Mouse (Mus musculus) neural tube, embryonic 11.5 days (tissue): ENCODE results near the gene Dus4l. TPM values are rescaled to one million over a fixed set of nuclear protein-coding genes. Genes with fewer than 3 reads are reported as not detected.

ENCODE experiments used
- ATAC-seq: fragments of 200-750 bp; cut with Nextera tagmentation; 2 replicates; pipeline ENCODE4 v1.8.0; 2017; ENCODE audit warnings: moderate number of reproducible peaks, mild to moderate bottlenecking, moderate TSS enrichment, moderate library complexity; ENCODE audit not compliant: insufficient read depth, low FRiP score, low TSS enrichment
- DNase-seq: peaks from one replicate; pipeline ENCODE4 v3.0.0-alpha.2; 2015; ENCODE audit warnings: low spot score
- H3K27ac ChIP-seq: fragments of 300-500 bp; sonication (generic); 2 replicates; pipeline ENCODE4 v1.5.1; 2014; ENCODE audit warnings: low read depth, mild to moderate bottlenecking, low read length
- H3K27me3 ChIP-seq: fragments of 300-500 bp; sonication (generic); 2 replicates; pipeline ENCODE4 v1.6.1; 2014; ENCODE audit warnings: mild to moderate bottlenecking, low read length, mixed read lengths; ENCODE audit not compliant: control insufficient read depth, insufficient read depth
- H3K36me3 ChIP-seq: fragments of 300-500 bp; sonication (generic); 2 replicates; pipeline ENCODE4 v1.6.1; 2014; ENCODE audit warnings: mild to moderate bottlenecking, low read length, moderate library complexity, mixed read lengths; ENCODE audit not compliant: control insufficient read depth, insufficient read depth
- H3K4me1 ChIP-seq: fragments of 300-500 bp; sonication (generic); 2 replicates; pipeline ENCODE4 v1.6.1; 2014; ENCODE audit warnings: low read length, mixed read lengths; ENCODE audit not compliant: control insufficient read depth, insufficient read depth
- H3K4me2 ChIP-seq: fragments of 300-500 bp; sonication (generic); 2 replicates; pipeline ENCODE4 v1.6.1; 2014; ENCODE audit warnings: low read depth, mild to moderate bottlenecking, moderate library complexity
- H3K4me3 ChIP-seq: fragments of 300-500 bp; sonication (generic); 2 replicates; pipeline ENCODE4 v1.5.1; 2014; ENCODE audit warnings: low read depth, low read length
- H3K9ac ChIP-seq: fragments of 300-500 bp; sonication (generic); 2 replicates; pipeline ENCODE4 v1.6.1; 2014; ENCODE audit warnings: mild to moderate bottlenecking, low read length
- H3K9me3 ChIP-seq: fragments of 300-500 bp; sonication (generic); 2 replicates; pipeline ENCODE4 v1.6.1; 2016; ENCODE audit warnings: low read length; ENCODE audit not compliant: control insufficient read depth
- WGBS: fragments of 180-500 bp; shearing (Covaris S2); extraction: QIAGEN DNeasy Blood & Tissue Kit; methylation state at CpG from one replicate; pipeline ENCODE4 v1.1.7; 2014; 5-methylcytosine and 5-hydroxymethylcytosine counted together
- polyA plus RNA-seq: library from polyadenylated mRNA; unstranded; fragments of >200 nt; fragmentation: Nextera tagmentation; extraction: Ambion mirVana; gene quantifications from 2 replicates; pipeline ENCODE4 v1.2.1, GENCODE M21; 2014

Gene Dus4l
- polyA plus RNA-seq, 1 experiment from 2014 or later = 10.4 TPM

GRCm38 (mm10) chr12:31620106-31620505 lies 34.5 kb downstream of the Dus4l start:
- 84% methylated on average over 8 of the region's 8 CpGs for WGBS
- Histone ChIP-seq H3K4me1 (no peaks in the 10 kb centered on the region), H3K9ac (no peak overlapping the region), H3K27ac (no peak overlapping the region), H3K9me3 (no peaks in the 10 kb centered on the region), H3K4me3 (no peak overlapping the region), H3K4me2 (no peak overlapping the region), H3K36me3 (no peaks in the 10 kb centered on the region; the same call in 1 of the 2 replicates), H3K27me3 (no peaks in the 10 kb centered on the region)
- no peak for ATAC-seq
- DNase-seq = no peak

GRCm38 (mm10) chr12:31613353-31613752 lies 41.3 kb downstream of the Dus4l start:
- no peak overlapping the region for H3K4me2 ChIP-seq
- DNase-seq = no peak
- no peak for ATAC-seq
- H3K4me3 ChIP-seq = no peak overlapping the region
- H3K9ac ChIP-seq = no peak overlapping the region
- H3K27ac ChIP-seq = no peak overlapping the region
- 65% methylated on average over 4 of the region's 4 CpGs for WGBS
- no peaks in the 10 kb centered on the region for H3K9me3 ChIP-seq
- no peaks in the 10 kb centered on the region for H3K4me1 ChIP-seq
- no peaks in the 10 kb centered on the region for H3K27me3 ChIP-seq
- no peaks in the 10 kb centered on the region for H3K36me3 ChIP-seq

DNA sequence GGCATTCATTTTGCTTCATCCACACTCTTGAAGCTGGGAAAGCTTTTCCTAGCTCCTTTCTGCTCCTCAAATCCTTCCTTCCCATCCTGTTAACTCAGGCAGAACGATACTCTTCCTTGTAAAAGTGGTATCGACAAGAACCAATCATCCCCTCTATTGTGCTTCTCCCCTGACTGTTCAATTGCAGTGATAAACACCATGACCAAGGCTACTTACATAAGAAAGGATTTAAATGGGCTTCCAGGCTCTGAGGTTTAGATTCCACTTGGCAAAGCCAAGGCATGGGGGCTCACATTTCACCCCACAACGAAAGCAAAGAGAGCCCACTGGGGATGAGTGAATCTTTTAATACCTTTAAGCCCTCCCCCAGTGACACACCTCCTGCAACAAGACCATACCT lies 46.5 kb downstream of the Dus4l start:
- Histone ChIP-seq H3K36me3 (no peaks in the 10 kb centered on the region), H3K4me1 (no peaks in the 10 kb centered on the region), H3K9ac (no peak overlapping the region), H3K4me3 (no peak overlapping the region), H3K9me3 (no peaks in the 10 kb centered on the region), H3K27ac (no peak overlapping the region), H3K27me3 (no peaks in the 10 kb centered on the region), H3K4me2 (no peak overlapping the region)
- DNase-seq = no peak
- ATAC-seq = no peak
- WGBS = 18% methylated on average over 3 of the region's 3 CpGs

- H3K9me3 ChIP-seq = no peaks in the 10 kb centered on the region
- H3K27me3 ChIP-seq = no peaks in the 10 kb centered on the region
- H3K27ac ChIP-seq = no peak overlapping the region
- H3K4me1 ChIP-seq = no peaks in the 10 kb centered on the region
- H3K36me3 ChIP-seq = no peaks in the 10 kb centered on the region
- 72% methylated on average over 3 of the region's 3 CpGs for WGBS
- no peak overlapping the region for H3K4me3 ChIP-seq
- H3K9ac ChIP-seq = no peak overlapping the region
- DNase-seq (no peak), ATAC-seq (no peak)
- no peak overlapping the region for H3K4me2 ChIP-seq
These were observed 49.7 kb downstream of the Dus4l start for GRCm38 (mm10) chr12:31604894-31605293.

GRCm38 (mm10) chr12:31603586-31603985 lies 51.0 kb downstream of the Dus4l start:
- Histone ChIP-seq H3K27me3 (no peaks in the 10 kb centered on the region), H3K9ac (no peak overlapping the region), H3K4me2 (no peak overlapping the region), H3K4me1 (no peaks in the 10 kb centered on the region), H3K9me3 (no peaks in the 10 kb centered on the region), H3K36me3 (no peaks in the 10 kb centered on the region), H3K27ac (no peak overlapping the region), H3K4me3 (no peak overlapping the region)
- ATAC-seq (no peak), DNase-seq (no peak)
- WGBS = 75% methylated on average over 6 of the region's 6 CpGs

DNA sequence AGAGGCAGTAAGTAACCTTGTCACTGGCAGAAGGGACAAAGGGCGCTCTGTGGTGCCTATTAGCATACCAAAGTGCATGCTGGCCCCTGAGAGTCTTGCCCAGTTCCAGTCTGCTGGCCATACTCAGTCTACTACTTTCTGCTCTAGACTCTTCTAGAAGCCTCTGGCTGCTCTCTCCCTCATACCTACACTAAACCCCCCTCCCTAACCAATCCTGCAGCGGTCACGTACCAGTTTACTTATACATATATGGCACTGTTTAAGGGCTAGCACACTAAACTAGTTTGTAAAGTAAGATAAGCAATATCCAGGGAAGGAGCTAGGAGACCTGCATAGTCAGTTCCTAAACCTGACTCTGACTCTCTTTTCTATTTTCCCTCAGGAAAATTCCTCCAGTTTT lies 60.3 kb downstream of the Dus4l start:
- Histone ChIP-seq H3K36me3 (no peaks in the 10 kb centered on the region), H3K4me3 (no peak overlapping the region), H3K9ac (no peak overlapping the region), H3K27me3 (no peaks in the 10 kb centered on the region), H3K4me2 (no peak overlapping the region), H3K4me1 (no peaks in the 10 kb centered on the region), H3K9me3 (no peaks in the 10 kb centered on the region), H3K27ac (no peak overlapping the region)
- ATAC-seq (no peak), DNase-seq (no peak)
- WGBS = 74% methylated on average over 3 of the region's 3 CpGs

DNA sequence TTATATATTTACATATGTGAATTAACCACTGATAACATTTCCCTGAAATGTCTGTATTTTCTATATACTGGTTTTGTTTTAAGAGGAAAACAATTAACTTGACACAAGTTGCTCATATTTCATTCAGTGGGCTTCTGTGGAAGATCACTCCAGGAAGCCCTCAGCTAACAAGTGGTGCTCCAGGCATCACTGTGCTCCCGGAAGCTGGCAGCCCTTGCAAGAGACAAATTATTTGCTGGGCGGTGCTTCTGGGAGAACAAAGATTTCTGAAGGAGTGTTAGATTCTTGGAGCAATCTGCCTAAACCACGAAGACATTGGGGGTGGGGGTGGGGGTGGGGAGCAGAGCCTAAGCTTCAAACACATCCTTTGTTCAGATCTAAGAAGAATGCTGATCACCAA lies 62.6 kb downstream of the Dus4l start:
- no peaks in the 10 kb centered on the region for H3K27me3 ChIP-seq
- no peak overlapping the region for H3K4me2 ChIP-seq
- H3K9ac ChIP-seq = no peak overlapping the region
- ATAC-seq (no peak), DNase-seq (no peak)
- H3K36me3 ChIP-seq = no peaks in the 10 kb centered on the region
- no peaks in the 10 kb centered on the region for H3K4me1 ChIP-seq
- no peak overlapping the region for H3K4me3 ChIP-seq
- WGBS = 29% methylated on average over 3 of the region's 3 CpGs
- H3K9me3 ChIP-seq = no peaks in the 10 kb centered on the region
- no peak overlapping the region for H3K27ac ChIP-seq

Other genes with a start within 250 kb of the Dus4l start
- 27.2 and 27.8 TPM in 2 replicates for gene Cbll1, start 155.2 kb downstream of the Dus4l start, polyA plus RNA-seq
- gene Slc26a4, start 94.9 kb downstream of the Dus4l start, polyA plus RNA-seq = not detected in 2 replicates
- gene Bcap29, start 20.2 kb downstream of the Dus4l start, polyA plus RNA-seq = 25.9 and 28.8 TPM in 2 replicates
- gene Cog5, start within 50 bp of the Dus4l start, polyA plus RNA-seq = 34.8 and 35.6 TPM in 2 replicates
- gene Gpr22, start 59.1 kb upstream of the Dus4l start, polyA plus RNA-seq = 4.5 and 6.3 TPM in 2 replicates